Mouse (Mus musculus) olfactory bulb, adult 2 months (tissue): ENCODE results near the gene Klf1. TPM values are rescaled to one million over a fixed set of nuclear protein-coding genes. Genes with fewer than 3 reads are reported as not detected.
A peak's percentile ranks its signal among the peaks of the same experiment; 100 is the strongest.

Source experiments
- H3K27ac ChIP-seq: fragments of 200-500 bp; 2 replicates; pipeline ENCODE4 v1.5.1; 2012; ENCODE audit warnings: low read depth, low read length; ENCODE audit not compliant: insufficient read depth
- H3K4me1 ChIP-seq: fragments of 200-500 bp; 2 replicates; pipeline ENCODE4 v1.6.1; 2012; ENCODE audit warnings: low read length; ENCODE audit not compliant: control insufficient read depth, insufficient read depth
- H3K4me3 ChIP-seq: fragments of 200-500 bp; 2 replicates; pipeline ENCODE4 v1.5.1; 2012; ENCODE audit warnings: mild to moderate bottlenecking, low read depth, low read length, moderate library complexity; ENCODE audit not compliant: insufficient read depth
- CTCF ChIP-seq: fragments of 200-500 bp; IDR thresholded peaks from 2 replicates; pipeline ENCODE4 v1.5.1; 2012; ENCODE audit warnings: low read depth, mild to moderate bottlenecking, low read length, moderate library complexity; ENCODE audit not compliant: insufficient read depth
- POLR2A ChIP-seq: fragments of 200-500 bp; IDR thresholded peaks from 2 replicates; pipeline ENCODE4 v1.6.1; 2012; ENCODE audit warnings: mild to moderate bottlenecking, low read depth, low read length, moderate library complexity; ENCODE audit not compliant: insufficient read depth
- WGBS: fragments of 180-500 bp; shearing (Covaris S2); methylation state at CpG from one replicate; pipeline ENCODE4 v1.1.7; 2018; 5-methylcytosine and 5-hydroxymethylcytosine counted together
- polyA plus RNA-seq: library from polyadenylated mRNA; stranded (reverse); fragments of >200 nt; gene quantifications from 2 replicates; pipeline ENCODE4 v1.2.4, GENCODE M21; 2012; ENCODE audit warnings: low replicate concordance; ENCODE audit not compliant: missing spikeins, insufficient read depth, insufficient read length

The Klf1 gene
- polyA plus RNA-seq, 1 experiment = not detected

GRCm38 (mm10) chr8:84928456-84929306 lies 27.0 kb downstream of the Klf1 start:
- TF ChIP-seq CTCF (peak; percentile 83; the same call in 1 of the 2 replicates), POLR2A (no peak)
- Histone ChIP-seq H3K4me3 (0 out of 2 replicates have a peak overlapping the region, but pooled peaks have one; percentile 4), H3K27ac (no peak overlapping the region), H3K4me1 (peaks cover 7% of the 10 kb centered on the region)
- 10% methylated on average over 51 of the region's 52 CpGs for WGBS

GRCm38 (mm10) chr8:84930582-84930981 lies 28.9 kb downstream of the Klf1 start:
- no peak overlapping the region for H3K27ac ChIP-seq
- WGBS = 88% methylated on average over 13 of the region's 13 CpGs
- H3K4me1 ChIP-seq = peaks cover 24% of the 10 kb centered on the region
- TF ChIP-seq POLR2A = no peak
- TF ChIP-seq CTCF = no peak
- no peak overlapping the region for H3K4me3 ChIP-seq

GRCm38 (mm10) chr8:84933767-84934559 lies 32.2 kb downstream of the Klf1 start:
- Histone ChIP-seq H3K4me3 (no peak overlapping the region), H3K27ac (no peak overlapping the region), H3K4me1 (peaks cover 26% of the 10 kb centered on the region)
- TF ChIP-seq CTCF (no peak), POLR2A (no peak)
- WGBS = 44% methylated on average over 16 of the region's 16 CpGs

GRCm38 (mm10) chr8:84934860-84935259 lies 33.1 kb downstream of the Klf1 start:
- H3K4me1 ChIP-seq = peaks cover 23% of the 10 kb centered on the region
- H3K4me3 ChIP-seq = peak overlapping the region; percentile 55
- WGBS = 4% methylated on average over 15 of the region's 15 CpGs
- no peak for TF ChIP-seq POLR2A
- no peak for TF ChIP-seq CTCF
- no peak overlapping the region for H3K27ac ChIP-seq

GRCm38 (mm10) chr8:84935489-84935888 lies 33.8 kb downstream of the Klf1 start:
- peaks cover 23% of the 10 kb centered on the region for H3K4me1 ChIP-seq
- no peak overlapping the region; the same call in 1 of the 2 replicates for H3K27ac ChIP-seq
- peak overlapping the region; percentile 55 for H3K4me3 ChIP-seq
- TF ChIP-seq CTCF = no peak
- TF ChIP-seq POLR2A = no peak
- WGBS = 9% methylated on average over 14 of the region's 14 CpGs

- peak overlapping the region; percentile 36 for H3K27ac ChIP-seq
- TF ChIP-seq CTCF = no peak
- no peak for TF ChIP-seq POLR2A
- 10% methylated on average over 23 of the region's 23 CpGs for WGBS
- H3K4me3 ChIP-seq = peak overlapping the region; percentile 55
- peaks cover 23% of the 10 kb centered on the region for H3K4me1 ChIP-seq
Observed at GRCm38 (mm10) chr8:84936041-84936961, 34.6 kb downstream of the Klf1 start.

GRCm38 (mm10) chr8:84936962-84937546 lies 35.3 kb downstream of the Klf1 start, which contains the start of gene Mast1:
Gene Mast1 (minus strand): TSS chr8:84937359.
- 1% methylated on average over 50 of the region's 50 CpGs for WGBS
- H3K4me3 ChIP-seq = peak within 1 kb of the TSS; percentile 55
- TF ChIP-seq POLR2A (peak; percentile 54; the same call in 1 of the 2 replicates), CTCF (peak; percentile 68; the same call in 1 of the 2 replicates)
- peak within 1 kb of the TSS; percentile 36 for H3K27ac ChIP-seq
- H3K4me1 ChIP-seq = peaks cover 23% of the 10 kb centered on the region
